Mouse (Mus musculus): ENCODE measurements at regions not wholly inside any gene's neighbourhood (a gene's known extent, or its start where the extent isn't known, plus 50 kb on each side); places are given as distances from the start of the nearest gene placed in this dataset.

DNA sequence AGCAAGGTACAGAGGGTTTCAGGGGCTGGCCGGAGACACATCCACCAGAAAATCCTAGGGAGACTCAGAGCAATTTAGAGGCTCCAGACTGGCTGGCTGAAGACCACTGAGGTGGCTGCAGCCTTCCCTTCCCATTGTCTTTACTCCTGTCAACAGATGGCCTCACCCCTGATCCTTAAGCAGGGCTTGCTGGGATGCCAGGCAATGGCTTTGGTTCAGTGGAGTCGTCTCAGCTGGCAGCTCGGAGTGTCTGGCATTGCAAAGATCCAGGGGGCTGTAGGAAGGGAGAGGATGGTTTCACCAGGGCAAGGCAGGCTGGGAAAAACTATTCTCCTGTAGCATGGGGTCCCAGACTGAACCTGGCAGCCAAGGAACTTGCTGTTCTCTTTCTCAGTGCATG lies 395.8 kb downstream of the Tshz3 start:
- DNase-seq (ENCODE audit: low spot score in 2 of 2), result no peak

DNA sequence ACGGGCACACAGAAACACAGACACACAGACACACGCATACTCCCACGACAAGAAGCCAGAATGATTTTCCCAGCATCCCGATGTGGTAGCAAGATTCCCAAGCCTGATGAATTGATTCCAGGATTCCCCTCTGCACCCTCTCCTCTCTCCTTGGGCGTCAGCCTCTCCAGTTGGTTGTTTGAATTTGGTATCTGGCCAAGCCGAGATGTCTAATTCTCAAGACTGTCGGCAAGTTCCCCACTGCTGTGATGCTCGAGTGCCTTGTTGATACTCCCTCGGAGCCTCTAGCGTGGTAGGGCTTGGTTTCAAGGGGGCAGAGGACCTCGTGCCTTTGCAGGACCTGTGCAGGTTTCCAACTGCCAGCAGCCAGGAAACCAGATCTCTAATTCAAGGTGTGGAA lies 397.9 kb downstream of the Tshz3 start:
- no peak for DNase-seq (ENCODE audit: low spot score in 2 of 2)

DNA sequence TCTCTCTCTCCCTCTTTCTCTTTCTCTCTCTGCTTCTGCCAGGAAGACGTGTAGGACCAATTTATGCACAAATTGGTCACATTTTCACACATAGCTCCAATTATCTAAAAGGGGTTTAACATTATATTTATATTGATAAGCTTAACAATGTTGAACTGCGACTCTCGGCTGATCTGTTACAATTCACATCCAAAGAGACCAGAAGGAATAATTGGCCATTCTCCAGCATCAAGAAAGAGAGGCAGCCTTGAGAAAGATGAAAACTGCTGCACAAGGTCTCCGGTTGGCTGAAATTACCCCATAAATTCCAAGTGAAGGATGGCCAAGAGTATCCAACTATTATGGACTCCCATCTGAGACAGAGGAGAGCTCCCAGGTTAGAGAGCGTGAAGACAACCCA lies 398.4 kb downstream of the Tshz3 start:
- no peak for DNase-seq (ENCODE audit: low spot score in 2 of 2)

GRCm38 (mm10) chr7:37098950-37099349 lies 401.0 kb downstream of the Tshz3 start:
- DNase-seq (ENCODE audit: low spot score in 2 of 2), result no peak

DNA sequence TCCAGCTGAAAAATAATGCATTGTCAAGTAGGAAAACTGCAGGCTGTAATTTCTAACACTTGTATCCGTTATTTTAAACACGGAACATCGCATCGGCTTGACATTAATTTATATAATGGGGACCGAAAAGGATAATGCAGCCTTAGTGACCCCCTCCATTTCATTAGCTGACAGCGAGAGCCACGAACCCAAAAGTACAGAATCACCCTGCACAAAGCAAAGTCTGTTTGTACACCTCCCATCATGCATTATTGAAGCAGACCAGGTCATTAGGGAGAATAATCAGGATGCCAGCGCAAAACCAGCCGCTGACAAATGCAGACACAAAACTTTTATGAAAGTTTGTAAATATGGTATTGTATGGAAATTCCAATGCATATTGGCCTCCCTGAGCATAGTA lies 406.8 kb downstream of the Tshz3 start:
- no peak for DNase-seq (ENCODE audit: low spot score in 2 of 2)

DNA sequence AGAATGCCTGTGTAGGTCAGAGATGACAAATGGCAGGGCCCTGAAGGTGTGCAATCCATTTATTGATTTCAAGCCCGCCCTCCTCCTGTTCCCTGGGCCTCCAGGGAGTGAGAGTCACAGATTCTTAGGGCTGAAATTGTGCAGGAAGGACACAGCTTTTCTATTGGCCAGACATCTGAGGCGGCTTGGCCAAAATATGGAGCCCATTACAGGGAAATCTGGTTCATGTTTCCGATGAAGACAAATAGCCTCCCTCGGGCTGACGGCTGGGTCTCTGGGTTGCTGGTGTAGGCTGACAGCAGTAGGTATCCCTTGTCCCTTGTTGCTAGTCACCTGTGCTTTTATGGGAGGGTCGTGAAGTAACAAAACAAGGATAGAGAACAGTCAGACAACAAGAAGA lies 413.2 kb downstream of the Tshz3 start:
- DNase-seq (ENCODE audit: low spot score in 2 of 2), result no peak

- no peak for DNase-seq (ENCODE audit: low spot score in 2 of 2)
Measured at GRCm38 (mm10) chr7:37120776-37121175, 422.9 kb downstream of the Tshz3 start.

DNA sequence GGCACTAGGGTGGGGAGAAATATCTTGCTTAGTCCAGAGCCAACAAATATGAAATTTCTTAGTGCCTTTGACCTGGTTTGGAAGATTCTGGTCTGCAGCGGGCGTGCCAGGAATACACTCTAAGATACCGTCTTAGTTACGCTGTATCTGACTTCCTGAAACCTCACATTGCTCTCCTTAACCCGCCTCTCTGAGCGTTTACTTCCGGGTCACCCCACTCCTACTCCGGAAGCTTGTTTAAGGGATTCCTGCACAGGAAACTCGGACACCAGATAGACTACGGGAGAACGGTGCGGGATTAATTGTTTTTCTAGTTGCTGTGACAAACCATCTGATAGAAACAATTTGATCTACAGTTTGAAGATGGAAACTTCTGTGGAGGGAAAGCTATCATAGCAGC lies 442.3 kb downstream of the Tshz3 start:
- DNase-seq (ENCODE audit: low spot score in 2 of 2), result no peak

GRCm38 (mm10) chr7:37142780-37143179 lies 444.9 kb downstream of the Tshz3 start:
- no peak for DNase-seq (ENCODE audit: low spot score in 2 of 2)

DNA sequence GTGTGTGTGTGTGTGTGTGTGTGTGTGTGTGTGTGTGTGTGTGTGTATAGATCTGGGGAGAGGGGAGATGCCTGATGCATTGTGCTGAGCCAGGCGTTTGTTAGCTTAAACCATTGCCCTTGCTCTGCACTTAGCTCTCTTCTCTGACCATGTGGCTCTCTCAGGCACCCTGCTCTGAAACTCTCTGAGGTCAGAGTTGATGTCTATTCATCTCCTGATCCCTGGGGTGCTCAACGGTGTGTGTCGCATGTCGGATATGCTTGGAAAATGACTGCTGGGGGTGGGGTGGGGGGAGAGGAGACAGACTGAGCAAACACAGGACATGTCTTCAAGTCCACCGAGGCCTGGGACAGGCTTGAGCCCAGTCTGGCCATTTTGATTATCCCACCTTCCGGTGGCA lies 446.4 kb downstream of the Tshz3 start:
- no peak for DNase-seq (ENCODE audit: low spot score in 2 of 2)

- no peak for DNase-seq (ENCODE audit: low spot score in 2 of 2)
Measured at GRCm38 (mm10) chr7:37149711-37150110, 451.8 kb downstream of the Tshz3 start.

- DNase-seq (ENCODE audit: low spot score in 2 of 2), result no peak
Measured at GRCm38 (mm10) chr7:37159801-37160200, 461.9 kb downstream of the Tshz3 start.

GRCm38 (mm10) chr7:37168883-37169282 lies 471.0 kb downstream of the Tshz3 start:
- no peak for DNase-seq (ENCODE audit: low spot score in 2 of 2)

DNA sequence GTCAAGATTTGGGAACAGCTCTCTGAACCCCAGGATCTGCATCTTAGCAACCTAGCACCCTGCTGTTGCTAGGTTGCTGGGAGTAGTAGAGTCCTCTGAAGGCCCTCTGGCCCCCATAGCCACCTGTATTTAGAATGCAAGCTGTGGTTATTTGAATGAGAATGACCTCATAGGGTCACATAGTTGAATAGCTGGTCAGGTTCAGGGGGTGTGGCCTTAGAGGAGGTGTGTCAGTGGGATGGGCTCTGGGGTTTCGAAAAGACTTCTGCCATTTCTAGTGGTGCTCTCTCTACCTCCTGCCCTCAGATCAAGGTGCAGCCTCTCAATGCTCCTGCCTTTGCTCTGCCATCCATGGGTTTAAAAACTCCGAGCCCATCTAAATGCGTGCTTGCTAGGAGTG lies 477.8 kb downstream of the Tshz3 start:
- DNase-seq (ENCODE audit: low spot score in 2 of 2), result no peak

DNA sequence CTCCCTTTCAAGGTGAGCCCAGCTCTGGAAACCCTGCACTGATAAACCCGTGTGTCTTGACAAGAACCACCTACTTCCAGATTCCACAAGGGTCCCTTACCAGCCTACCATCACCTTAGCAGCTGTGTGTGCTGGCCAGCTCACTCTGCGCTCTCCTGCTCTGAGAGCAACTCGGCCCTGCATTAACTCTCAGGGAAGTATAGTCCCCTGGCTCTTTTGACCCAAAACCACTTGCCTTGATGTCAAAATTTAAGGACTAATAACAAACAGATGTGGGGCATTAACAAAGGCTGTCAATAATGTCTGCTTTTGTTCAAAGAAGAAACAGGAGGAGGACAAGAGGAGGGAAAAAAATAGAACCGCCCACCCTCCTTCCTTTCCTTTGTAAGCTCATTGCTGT lies 480.3 kb downstream of the Tshz3 start:
- DNase-seq (ENCODE audit: low spot score in 2 of 2), result no peak

DNA sequence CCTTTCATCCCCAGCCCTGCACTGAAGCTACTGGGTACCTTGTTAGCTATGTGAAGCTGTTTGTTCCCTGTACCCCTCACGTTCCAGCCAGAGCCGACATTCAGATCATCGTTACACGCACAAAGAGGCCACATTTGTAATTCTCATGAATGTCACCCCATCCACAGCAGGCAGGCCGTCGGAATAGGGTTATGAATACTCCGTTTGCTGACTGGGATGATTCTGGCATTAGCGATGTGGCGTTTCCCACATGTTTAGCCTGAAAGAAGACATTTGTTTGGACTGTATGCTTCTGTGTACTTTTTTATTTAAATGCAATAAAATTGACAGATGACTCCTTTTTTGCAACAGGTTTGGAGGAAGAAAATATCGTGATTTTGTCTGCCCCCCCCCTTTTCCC lies 482.0 kb downstream of the Tshz3 start:
- DNase-seq (ENCODE audit: low spot score in 2 of 2), result no peak

GRCm38 (mm10) chr7:37180416-37180815 lies 482.5 kb downstream of the Tshz3 start:
- DNase-seq (ENCODE audit: low spot score in 2 of 2), result no peak

GRCm38 (mm10) chr7:37181109-37181508 lies 483.2 kb downstream of the Tshz3 start:
- no peak for DNase-seq (ENCODE audit: low spot score in 2 of 2)

DNA sequence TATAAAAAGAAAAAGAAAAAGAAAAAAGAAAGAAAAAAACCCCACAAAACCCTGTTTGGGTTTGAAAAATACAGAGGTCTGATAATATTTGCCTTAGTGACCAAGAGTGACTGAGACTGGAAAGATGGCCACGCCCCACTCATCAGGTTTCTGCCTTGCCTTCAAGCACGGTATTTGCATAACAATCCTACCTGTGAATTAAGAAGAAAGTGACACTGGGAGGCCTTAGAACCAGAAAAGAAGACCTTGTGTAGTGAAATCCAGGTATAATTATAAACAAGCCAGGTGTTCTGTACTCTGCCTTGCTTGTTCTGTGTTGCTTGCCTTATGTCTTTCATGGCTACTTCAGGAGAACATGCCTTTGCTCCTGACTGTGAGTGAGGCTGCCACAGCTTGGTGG lies 494.6 kb downstream of the Tshz3 start:
- DNase-seq (ENCODE audit: low spot score in 2 of 2), result no peak

GRCm38 (mm10) chr7:37204800-37205199 lies 506.9 kb downstream of the Tshz3 start:
- DNase-seq (ENCODE audit: low spot score in 2 of 2), result no peak

DNA sequence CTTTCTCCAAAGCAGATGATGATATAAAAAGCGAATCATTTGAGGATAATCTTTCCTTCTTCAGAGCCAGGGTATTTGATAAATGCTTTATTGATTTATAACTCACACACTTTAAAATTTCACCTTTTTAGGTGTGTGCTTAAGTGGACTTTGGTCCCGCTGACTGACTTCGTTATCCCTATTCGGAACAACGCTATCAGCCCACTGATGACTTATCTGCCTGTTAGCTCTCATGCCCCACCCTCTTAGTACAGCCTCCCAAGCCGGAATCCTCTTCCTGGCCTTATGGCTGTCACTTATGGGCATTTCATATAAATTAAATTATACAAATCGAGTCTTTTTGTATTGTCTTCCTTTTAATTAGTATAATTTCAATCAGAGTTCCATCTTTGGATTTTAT lies 510.4 kb downstream of the Tshz3 start:
- DNase-seq (ENCODE audit: low spot score in 2 of 2), result no peak

- DNase-seq (ENCODE audit: low spot score in 2 of 2), result no peak
Measured at GRCm38 (mm10) chr7:37213751-37214181, 515.8 kb downstream of the Tshz3 start.

GRCm38 (mm10) chr7:37215498-37215897 lies 517.6 kb downstream of the Tshz3 start:
- DNase-seq (ENCODE audit: low spot score in 2 of 2), result no peak

DNA sequence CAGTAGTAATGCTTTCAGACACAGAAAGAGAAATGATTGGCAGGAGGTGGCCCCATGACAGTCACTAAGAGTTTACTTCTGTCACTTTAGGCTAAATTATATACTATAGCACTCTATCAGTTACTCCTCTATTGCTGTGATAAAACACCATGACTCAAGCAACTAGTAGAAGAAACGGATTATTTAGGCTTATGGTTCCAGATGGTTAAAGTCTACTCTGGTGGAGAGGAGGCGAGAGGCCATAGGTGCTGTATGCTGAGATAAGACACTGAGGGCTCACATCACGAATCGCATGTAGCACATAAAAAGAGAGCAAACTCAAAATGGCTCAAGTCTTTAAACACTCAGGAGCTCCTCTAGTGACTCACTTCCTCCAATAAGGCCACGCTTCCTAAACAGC lies 522.6 kb downstream of the Tshz3 start:
- DNase-seq (ENCODE audit: low spot score in 2 of 2), result no peak

DNA sequence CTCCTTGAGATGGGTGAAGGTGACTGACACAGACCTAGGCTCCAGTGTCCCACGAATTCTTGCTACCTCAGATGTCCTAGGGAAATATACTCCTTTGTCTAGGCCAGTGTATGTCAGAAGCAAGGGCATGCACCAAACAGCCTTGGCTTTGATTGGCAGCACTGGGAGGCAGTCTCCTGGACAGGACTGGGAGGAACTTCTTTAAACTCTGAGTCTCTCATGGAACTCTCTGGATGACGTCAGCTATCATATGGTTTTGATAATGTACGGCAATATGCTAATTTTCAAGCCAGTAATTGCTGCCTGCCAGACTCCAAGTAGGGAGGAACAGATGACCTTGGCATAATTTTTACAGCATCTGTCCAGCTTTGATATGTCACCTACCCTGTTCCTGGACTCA lies 528.5 kb downstream of the Tshz3 start:
- DNase-seq (ENCODE audit: low spot score in 2 of 2), result no peak

Measured in spleen, postnatal 14 days (tissue).